Mouse (Mus musculus) MEL (cell line): Measurements from ENCODE around the gene Tmprss11e.

Source experiments
- BHLHE40 ChIP-seq: IDR thresholded peaks from 2 replicates; pipeline ENCODE4 v1.6.1; 2012; ENCODE audit warnings: low read depth, mild to moderate bottlenecking, inconsistent platforms, low read length, improper control_type of control experiment, borderline replicate concordance
- CTCF ChIP-seq, 3 experiments: IDR thresholded peaks in 2 of 3; conservative IDR thresholded peaks in 1 of 3; 2 replicates each; pipeline ENCODE4 v1.5.1; 2011 to 2012; ENCODE audit warnings: low read length in 3 of 3, low read depth in 2 of 3, mild to moderate bottlenecking in 2 of 3, improper control_type of control experiment in 1 of 3, inconsistent platforms in 1 of 3, mixed read lengths in 1 of 3, moderate library complexity in 1 of 3; ENCODE audit not compliant: control insufficient read depth in 1 of 3, insufficient read depth in 1 of 3, poor library complexity in 1 of 3, severe bottlenecking in 1 of 3
- ETS1 ChIP-seq: IDR thresholded peaks from 2 replicates; pipeline ENCODE4 v1.6.1; 2012; ENCODE audit warnings: low read depth, mild to moderate bottlenecking, inconsistent platforms, low read length, improper control_type of control experiment, moderate library complexity
- MAFK ChIP-seq: IDR thresholded peaks from 2 replicates; pipeline ENCODE4 v1.6.1; 2011; ENCODE audit warnings: low read depth, mild to moderate bottlenecking, low read length, improper control_type of control experiment, borderline replicate concordance
- MAX ChIP-seq: IDR thresholded peaks from 2 replicates; pipeline ENCODE4 v1.6.1; 2011; ENCODE audit warnings: low read length, improper control_type of control experiment
- MYC ChIP-seq: IDR thresholded peaks from 2 replicates; pipeline ENCODE4 v1.6.1; 2011; ENCODE audit warnings: low read depth, mild to moderate bottlenecking, low read length, improper control_type of control experiment, moderate library complexity
- POLR2A ChIP-seq, 2 experiments: IDR thresholded peaks; 2 replicates each; pipeline ENCODE4 v1.6.1; 2011 to 2012; ENCODE audit warnings: low read length in 2 of 2, mild to moderate bottlenecking in 2 of 2, control low read depth in 1 of 2, improper control_type of control experiment in 1 of 2, low read depth in 1 of 2, moderate library complexity in 1 of 2; ENCODE audit not compliant: control insufficient read depth in 1 of 2, insufficient read depth in 1 of 2, poor library complexity in 1 of 2
- POLR2AphosphoS2 ChIP-seq: IDR thresholded peaks from 2 replicates; pipeline ENCODE4 v1.6.1; 2011; ENCODE audit warnings: low read length, improper control_type of control experiment
- TAL1 ChIP-seq: IDR thresholded peaks from 2 replicates; pipeline ENCODE4 v1.6.1; 2012; ENCODE audit warnings: mild to moderate bottlenecking, inconsistent platforms, low read length, moderate library complexity, mixed read lengths
- TBP ChIP-seq: IDR thresholded peaks from 2 replicates; pipeline ENCODE4 v1.8.0; 2011; ENCODE audit warnings: low read depth, low read length, improper control_type of control experiment
- USF1 ChIP-seq: IDR thresholded peaks from 2 replicates; pipeline ENCODE4 v1.6.1; 2014; ENCODE audit warnings: low read depth, mild to moderate bottlenecking, inconsistent platforms, low read length, improper control_type of control experiment, moderate library complexity
- USF2 ChIP-seq, 2 experiments: IDR thresholded peaks; 2 replicates each; pipeline ENCODE4 v1.6.1; 2011 to 2012; ENCODE audit warnings: improper control_type of control experiment in 2 of 2, low read length in 2 of 2, borderline replicate concordance in 1 of 2, inconsistent platforms in 1 of 2, low read depth in 1 of 2, mild to moderate bottlenecking in 1 of 2; ENCODE audit not compliant: insufficient read depth in 1 of 2
- ZKSCAN1 ChIP-seq: IDR thresholded peaks from 2 replicates; pipeline ENCODE4 v1.6.1; 2012; ENCODE audit warnings: low read depth, mild to moderate bottlenecking, inconsistent platforms, low read length, improper control_type of control experiment, moderate library complexity

DNA sequence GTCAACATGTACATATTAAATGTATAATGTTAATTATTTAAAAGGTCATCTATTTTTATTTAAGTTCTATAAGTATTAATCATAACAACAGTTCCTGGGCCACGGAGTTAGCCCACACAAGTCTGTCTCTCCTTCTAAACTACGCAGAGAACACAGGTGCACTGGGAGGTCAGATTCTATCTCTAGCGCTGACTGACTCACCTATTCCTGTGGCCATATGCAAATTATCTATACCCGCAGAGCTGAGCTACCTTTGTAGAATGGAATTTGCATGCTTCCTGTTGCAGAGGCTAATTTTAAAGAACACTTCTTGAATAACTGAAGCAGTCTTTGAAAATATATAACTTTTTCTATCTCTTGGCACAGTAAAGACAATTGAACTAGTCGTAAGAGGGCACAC, 4.5 kb downstream of the Tmprss11e start:
- TF ChIP-seq TBP (no peak), TAL1 (no peak), MYC (no peak), POLR2A (IDR thresholded peaks at IDR 0.05; ENCODE audit: control insufficient read depth in 1 of 2, insufficient read depth in 1 of 2, low read depth in 1 of 2, low read length in 2 of 2, poor library complexity in 1 of 2) (no peak), USF1 (no peak), CTCF (IDR thresholded peaks at IDR 0.05 in 2 of 3, conservative IDR thresholded peaks at IDR 0.05 in 1 of 3; ENCODE audit: control insufficient read depth in 1 of 3, insufficient read depth in 1 of 3, low read depth in 2 of 3, low read length in 3 of 3, poor library complexity in 1 of 3, severe bottlenecking in 1 of 3) (no peak), ETS1 (no peak), USF2 (IDR thresholded peaks at IDR 0.05; ENCODE audit: borderline replicate concordance in 1 of 2, insufficient read depth in 1 of 2, low read depth in 1 of 2, low read length in 2 of 2) (no peak), BHLHE40 (no peak), MAX (no peak), POLR2AphosphoS2 (no peak), ZKSCAN1 (no peak), MAFK (no peak)
